Mouse (Mus musculus) midbrain, embryonic 16.5 days (tissue): ENCODE measurements around the gene Agpat3. TPM values are rescaled to one million over a fixed set of nuclear protein-coding genes. Genes with fewer than 3 reads are reported as not detected.
"Not testable (repeated sequence)": the region's sequence is repeated elsewhere in the genome, so short reads cannot be mapped to it uniquely, and the experiment has no call there.

Experiments used
- ATAC-seq: fragments of 200-750 bp; cut with Nextera tagmentation; 2 replicates; pipeline ENCODE4 v1.8.0; 2017; ENCODE audit warnings: moderate TSS enrichment
- H3K27ac ChIP-seq: fragments of 300-500 bp; sonication (generic); 2 replicates; pipeline ENCODE4 v1.5.1; 2014; ENCODE audit warnings: mild to moderate bottlenecking, low read length, mixed read lengths
- H3K27me3 ChIP-seq: fragments of 300-500 bp; sonication (generic); 2 replicates; pipeline ENCODE4 v1.6.1; 2014; ENCODE audit warnings: low read depth, low read length, mixed read lengths; ENCODE audit not compliant: control insufficient read depth, insufficient read depth
- H3K36me3 ChIP-seq: fragments of 300-500 bp; sonication (generic); 2 replicates; pipeline ENCODE4 v1.6.1; 2014; ENCODE audit warnings: mild to moderate bottlenecking, low read length, moderate library complexity, mixed read lengths; ENCODE audit not compliant: control insufficient read depth, insufficient read depth
- H3K4me1 ChIP-seq: fragments of 300-500 bp; sonication (generic); 2 replicates; pipeline ENCODE4 v1.6.1; 2014; ENCODE audit warnings: mild to moderate bottlenecking, low read length, mixed read lengths; ENCODE audit not compliant: control insufficient read depth, insufficient read depth
- H3K4me2 ChIP-seq: fragments of 300-500 bp; sonication (generic); 2 replicates; pipeline ENCODE4 v1.6.1; 2014; ENCODE audit warnings: mild to moderate bottlenecking, low read length, mixed read lengths
- H3K4me3 ChIP-seq: fragments of 300-500 bp; sonication (generic); 2 replicates; pipeline ENCODE4 v1.5.1; 2014; ENCODE audit warnings: low read depth, mild to moderate bottlenecking, low read length, moderate library complexity, mixed read lengths
- H3K9ac ChIP-seq: fragments of 300-500 bp; sonication (generic); 2 replicates; pipeline ENCODE4 v1.6.1; 2014; ENCODE audit warnings: low read depth, low read length, mixed read lengths
- H3K9me3 ChIP-seq: fragments of 300-500 bp; sonication (generic); replicated peaks from 2 replicates; pipeline ENCODE4 v1.6.1; 2014; ENCODE audit warnings: mild to moderate bottlenecking, low read length, mixed read lengths; ENCODE audit not compliant: control insufficient read depth, poor library complexity, severe bottlenecking
- WGBS: fragments of 180-500 bp; shearing (Covaris S2); extraction: QIAGEN DNeasy Blood & Tissue Kit; methylation state at CpG from one replicate; pipeline ENCODE4 v1.1.7; 2014; 5-methylcytosine and 5-hydroxymethylcytosine counted together
- polyA plus RNA-seq: library from polyadenylated mRNA; unstranded; fragments of >200 nt; fragmentation: Nextera tagmentation; extraction: Ambion mirVana; gene quantifications from 2 replicates; pipeline ENCODE4 v1.2.1, GENCODE M21; 2015

The Agpat3 gene
- polyA plus RNA-seq, 1 experiment from 2014 or later = 66.3 TPM

DNA sequence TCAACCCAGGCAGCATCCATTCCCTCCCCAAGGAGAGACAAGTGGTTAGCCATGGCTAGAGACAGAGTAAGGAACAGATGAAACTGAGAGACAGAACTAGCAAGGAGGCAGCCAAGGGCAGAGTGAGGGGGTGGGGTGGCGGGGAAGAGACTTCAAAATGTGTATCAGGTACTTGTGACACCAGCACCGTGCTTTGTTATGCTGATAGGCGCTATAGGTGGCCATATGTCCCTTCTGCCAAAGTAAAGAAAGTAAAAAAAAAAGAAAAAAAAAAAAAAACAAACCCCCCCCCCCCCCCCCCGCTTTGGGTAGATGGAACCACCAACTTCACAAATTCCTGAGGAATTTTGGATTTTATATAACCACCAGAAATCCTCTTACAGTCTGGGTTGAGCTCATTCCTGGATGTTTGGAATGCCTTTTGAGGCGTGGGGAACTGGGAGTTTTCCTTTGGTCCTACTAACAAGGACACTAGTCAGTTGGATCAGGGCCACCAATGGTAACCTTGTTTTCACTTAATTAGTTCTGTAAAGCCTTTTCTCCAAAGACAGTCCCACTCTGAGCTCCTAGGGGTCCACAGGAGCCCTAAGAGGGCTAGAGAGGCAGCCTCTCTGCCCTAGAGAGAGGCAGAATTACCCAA lies 14.0 kb upstream of the Agpat3 start:
- Histone ChIP-seq H3K27me3 (no peaks in the 10 kb centered on the region), H3K9me3 (no peaks in the 10 kb centered on the region), H3K4me1 (no peaks in the 10 kb centered on the region), H3K9ac (no peak overlapping the region), H3K36me3 (no peaks in the 10 kb centered on the region), H3K4me3 (no peak overlapping the region), H3K4me2 (no peak overlapping the region), H3K27ac (no peak overlapping the region)
- WGBS = 44% methylated on average over 5 of the region's 5 CpGs
- ATAC-seq = no peak

DNA sequence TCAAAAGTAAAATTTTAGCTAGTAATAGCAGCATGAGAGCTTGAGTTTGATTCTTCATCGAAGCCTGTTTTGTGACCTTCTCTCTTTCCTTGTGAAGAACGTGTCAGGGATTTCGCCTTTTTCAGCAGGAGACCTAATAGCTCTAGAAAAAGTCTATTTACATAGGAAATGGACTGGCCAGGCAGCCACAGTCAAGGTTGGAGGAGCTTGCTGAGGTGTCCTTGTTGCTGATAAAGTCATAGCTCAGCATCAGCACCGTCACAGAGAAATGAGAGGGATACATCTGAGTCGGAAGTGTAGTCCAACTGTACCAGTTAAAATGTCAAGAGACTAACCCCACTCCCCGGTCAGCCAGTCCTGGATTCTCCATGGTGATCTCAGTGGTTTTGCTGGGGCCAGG lies 13.3 kb upstream of the Agpat3 start:
- H3K36me3 ChIP-seq = no peaks in the 10 kb centered on the region
- ATAC-seq = no peak
- no peaks in the 10 kb centered on the region for H3K4me1 ChIP-seq
- H3K9me3 ChIP-seq = no peaks in the 10 kb centered on the region
- H3K9ac ChIP-seq = no peak overlapping the region
- H3K27ac ChIP-seq = no peak overlapping the region
- 91% methylated on average over 6 of the region's 6 CpGs for WGBS
- no peak overlapping the region for H3K4me2 ChIP-seq
- no peak overlapping the region for H3K4me3 ChIP-seq
- no peaks in the 10 kb centered on the region for H3K27me3 ChIP-seq

DNA sequence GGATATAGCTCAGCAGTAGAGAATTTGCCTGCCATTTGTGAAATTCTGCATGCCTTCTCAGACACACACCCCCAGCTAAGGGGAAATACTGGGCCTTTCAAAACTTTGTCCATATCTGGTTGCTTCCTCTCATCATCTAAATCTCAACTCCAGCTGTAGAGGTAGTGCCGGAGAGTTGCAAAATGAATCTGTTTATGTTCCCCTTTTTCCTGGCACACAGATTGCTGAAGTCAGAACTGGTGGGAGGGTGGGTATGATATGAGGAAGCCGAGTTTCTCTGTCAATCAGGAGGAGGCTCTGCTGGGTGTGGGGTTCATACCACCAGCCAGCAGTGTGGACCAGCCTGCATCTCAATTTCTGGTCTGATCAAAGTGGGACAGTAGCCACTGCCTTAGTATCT lies 11.8 kb upstream of the Agpat3 start:
- Histone ChIP-seq H3K4me3 (no peak overlapping the region), H3K36me3 (no peaks in the 10 kb centered on the region), H3K9ac (no peak overlapping the region), H3K9me3 (no peaks in the 10 kb centered on the region), H3K4me2 (no peak overlapping the region), H3K27ac (no peak overlapping the region), H3K27me3 (no peaks in the 10 kb centered on the region), H3K4me1 (no peaks in the 10 kb centered on the region)
- ATAC-seq = no peak
- 75% methylated on average over 2 of the region's 2 CpGs for WGBS

DNA sequence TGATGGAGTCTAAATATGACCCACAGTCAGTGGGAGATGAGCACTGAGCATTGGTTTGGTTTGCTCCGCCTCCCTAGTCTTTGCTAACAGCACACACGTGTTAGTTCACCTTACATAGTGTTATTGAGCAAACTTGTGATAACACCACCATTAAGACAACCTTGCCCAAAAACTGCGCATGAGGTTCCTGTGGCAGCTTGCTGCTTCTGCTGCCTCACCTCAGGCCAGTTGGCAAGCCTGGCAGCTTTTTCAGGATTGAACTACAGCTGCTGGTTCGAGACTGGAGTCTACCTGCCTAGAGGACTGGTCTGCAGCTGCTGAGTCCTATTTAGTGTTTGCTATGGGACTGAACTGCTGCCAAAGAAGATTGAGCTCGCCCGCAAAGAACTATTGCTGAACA lies 11.1 kb upstream of the Agpat3 start:
- Histone ChIP-seq H3K4me2 (no peak overlapping the region), H3K9me3 (no peaks in the 10 kb centered on the region), H3K4me1 (no peaks in the 10 kb centered on the region), H3K4me3 (no peak overlapping the region), H3K36me3 (no peaks in the 10 kb centered on the region), H3K9ac (no peak overlapping the region), H3K27me3 (no peaks in the 10 kb centered on the region), H3K27ac (no peak overlapping the region)
- no peak for ATAC-seq
- WGBS = 89% methylated on average over 6 of the region's 6 CpGs

DNA sequence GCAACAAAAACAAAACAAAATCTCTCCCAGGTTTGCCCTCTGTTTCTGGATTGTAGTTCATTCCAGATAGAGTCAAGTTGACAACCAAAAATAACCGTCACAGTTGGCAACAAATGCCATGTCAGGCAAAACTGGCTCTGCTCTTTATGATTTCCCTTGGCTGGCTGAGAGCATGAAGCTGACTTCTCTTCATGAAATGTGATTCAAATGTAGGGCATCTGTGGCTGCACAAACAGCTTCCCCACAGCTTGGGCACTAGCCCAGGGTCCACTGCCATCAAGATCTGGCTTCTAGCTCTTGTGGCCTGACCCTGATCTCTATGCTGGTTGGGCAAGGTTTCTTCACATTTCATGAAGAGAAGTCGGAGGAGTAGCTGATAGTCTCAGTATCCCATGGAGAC lies 9.7 kb upstream of the Agpat3 start:
- no peaks in the 10 kb centered on the region for H3K4me1 ChIP-seq
- no peaks in the 10 kb centered on the region for H3K36me3 ChIP-seq
- H3K4me3 ChIP-seq = no peak overlapping the region
- no peak overlapping the region for H3K27ac ChIP-seq
- no peak overlapping the region for H3K9ac ChIP-seq
- ATAC-seq = no peak
- H3K9me3 ChIP-seq = no peaks in the 10 kb centered on the region
- WGBS = 84% methylated on average over 2 of the region's 2 CpGs
- H3K4me2 ChIP-seq = no peak overlapping the region
- H3K27me3 ChIP-seq = no peaks in the 10 kb centered on the region

DNA sequence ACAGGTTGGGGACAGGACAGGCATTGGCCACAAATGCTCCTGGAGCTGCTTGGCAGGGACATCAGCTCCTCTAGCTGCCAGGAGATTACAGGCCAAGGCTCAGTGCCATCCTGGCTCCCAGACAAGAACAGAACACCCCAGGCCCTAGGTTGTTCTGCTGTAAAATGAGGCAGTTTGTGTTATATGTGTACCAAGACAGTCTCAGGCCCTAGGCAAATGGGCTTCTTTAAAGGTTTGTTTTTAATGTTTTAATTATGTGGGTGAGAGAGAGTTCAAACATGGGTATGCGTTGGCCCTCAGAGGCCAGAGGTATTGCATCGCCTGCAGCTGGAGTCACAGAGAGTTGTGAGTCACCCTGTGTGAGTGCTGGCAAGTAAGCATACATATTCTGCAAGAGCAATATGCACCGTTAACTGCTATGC lies 8.0 kb upstream of the Agpat3 start:
- H3K9me3 ChIP-seq = no peaks in the 10 kb centered on the region
- no peaks in the 10 kb centered on the region for H3K27me3 ChIP-seq
- H3K27ac ChIP-seq = no peak overlapping the region
- H3K4me2 ChIP-seq = no peak overlapping the region
- H3K36me3 ChIP-seq = no peaks in the 10 kb centered on the region
- H3K4me1 ChIP-seq = no peaks in the 10 kb centered on the region
- no peak for ATAC-seq
- WGBS = 79% methylated on average over 3 of the region's 3 CpGs
- no peak overlapping the region for H3K9ac ChIP-seq
- no peak overlapping the region for H3K4me3 ChIP-seq

DNA sequence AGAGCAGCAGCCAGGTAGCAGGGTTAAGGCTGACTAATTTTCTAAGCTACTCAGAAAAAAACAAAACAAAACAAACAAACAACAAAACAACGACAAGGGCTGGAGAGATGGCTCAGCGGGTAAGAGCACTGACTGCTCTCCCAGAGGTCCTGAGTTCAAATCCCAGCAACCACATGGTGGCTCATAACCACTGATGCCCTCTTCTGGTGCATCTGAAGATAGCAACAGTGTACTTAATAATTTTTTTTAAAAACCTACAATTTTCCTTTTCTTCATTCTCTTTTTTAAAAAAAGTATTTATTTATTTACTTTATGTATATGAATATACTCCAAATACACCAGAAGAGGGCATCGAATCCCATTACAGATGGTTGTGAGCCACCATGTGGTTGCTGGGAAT lies 6.7 kb upstream of the Agpat3 start:
- H3K4me1 ChIP-seq, H3K9ac ChIP-seq, H3K27ac ChIP-seq, H3K4me2 ChIP-seq, H3K27me3 ChIP-seq, H3K36me3 ChIP-seq, H3K4me3 ChIP-seq, H3K9me3 ChIP-seq, ATAC-seq: not testable (repeated sequence)
- WGBS = 95% methylated on average over 3 of the region's 3 CpGs

DNA sequence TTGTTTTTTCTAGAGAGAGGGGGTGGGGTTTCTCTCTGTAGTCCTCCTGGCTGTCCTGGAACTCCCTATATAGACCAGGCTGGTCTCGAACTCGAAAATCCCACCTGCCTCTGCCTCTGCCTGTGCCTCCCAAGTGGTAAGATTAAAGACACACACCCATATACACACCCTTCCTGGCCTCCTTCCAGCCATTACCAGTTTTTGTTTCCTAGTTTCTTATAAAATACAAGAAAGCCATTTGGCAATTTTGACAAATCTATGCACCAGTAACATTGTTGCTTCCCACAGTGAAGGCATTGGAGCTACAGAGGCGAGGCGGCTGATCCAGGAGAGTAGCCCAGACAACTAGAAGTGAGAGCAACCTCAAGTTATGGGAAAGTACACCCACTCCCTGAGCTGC lies 6.0 kb upstream of the Agpat3 start:
- Histone ChIP-seq H3K27me3 (no peaks in the 10 kb centered on the region), H3K27ac (no peak overlapping the region), H3K4me2 (no peak overlapping the region), H3K4me1 (no peaks in the 10 kb centered on the region), H3K4me3 (no peak overlapping the region), H3K9me3 (no peaks in the 10 kb centered on the region), H3K36me3 (no peaks in the 10 kb centered on the region), H3K9ac (no peak overlapping the region)
- ATAC-seq = no peak
- 91% methylated on average over 4 of the region's 4 CpGs for WGBS

DNA sequence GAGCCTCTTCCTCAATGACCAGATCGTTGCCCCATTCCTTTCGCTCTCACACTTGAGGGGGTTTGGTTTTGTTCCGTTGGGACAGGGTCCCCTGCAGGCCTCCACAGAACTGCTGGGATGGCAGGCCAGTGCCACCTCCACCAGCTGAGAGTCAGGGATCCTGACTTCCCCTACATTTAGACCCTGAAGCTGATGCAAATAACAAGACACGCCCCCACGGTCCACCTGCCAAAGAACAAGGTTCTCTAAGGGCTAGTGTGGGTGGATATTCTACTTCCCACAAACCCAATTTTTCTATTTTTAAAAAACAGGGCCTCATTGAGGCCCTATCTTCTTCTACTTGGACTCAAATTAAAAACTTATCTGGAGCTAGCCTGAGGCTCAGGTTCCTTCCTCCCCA lies 5.5 kb upstream of the Agpat3 start:
- no peaks in the 10 kb centered on the region for H3K36me3 ChIP-seq
- no peak for ATAC-seq
- WGBS = 87% methylated on average over 5 of the region's 5 CpGs

More for the DNA sequence above, 5.5 kb upstream of the Agpat3 start:
- no peak overlapping the region for H3K9ac ChIP-seq
- no peak overlapping the region for H3K4me3 ChIP-seq
- no peak overlapping the region for H3K27ac ChIP-seq
- H3K4me1 ChIP-seq = peaks cover 3% of the 10 kb centered on the region; the same call in 1 of the 2 replicates
- no peaks in the 10 kb centered on the region for H3K9me3 ChIP-seq
- no peaks in the 10 kb centered on the region for H3K27me3 ChIP-seq
- H3K4me2 ChIP-seq = no peak overlapping the region
